Mouse (Mus musculus): ENCODE results near the gene Exoc4.

DNA sequence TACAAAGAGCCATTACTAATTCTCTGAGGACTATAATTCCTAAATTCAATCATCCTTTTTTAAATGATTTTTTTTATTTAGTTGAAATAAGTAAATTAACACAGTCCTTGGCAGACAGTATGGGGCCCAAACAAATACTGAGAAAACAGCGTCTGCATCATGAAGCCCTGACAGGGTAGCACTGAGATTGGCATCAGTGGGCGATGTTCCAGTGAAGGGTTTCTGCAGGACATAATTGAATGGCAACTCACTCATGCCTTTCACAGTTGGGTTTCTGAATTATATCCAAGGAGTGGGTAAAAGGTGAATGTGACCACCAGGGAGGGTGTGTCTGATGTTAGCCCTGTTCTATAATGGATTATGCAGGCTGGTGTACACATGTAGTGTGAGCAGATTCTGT is 674.7 kb downstream of the Exoc4 start:
- no peak for TF ChIP-seq POLR2A (IDR thresholded peaks at IDR 0.05; ENCODE audit: insufficient read length, low read depth)
- no peak for TF ChIP-seq MYOG (IDR thresholded peaks at IDR 0.05; ENCODE audit: control insufficient read depth in 1 of 3, insufficient read depth in 1 of 3, insufficient read length in 2 of 3, low read depth in 2 of 3)
- TF ChIP-seq MYOD1 (IDR thresholded peaks at IDR 0.05; ENCODE audit: control insufficient read depth in 1 of 3, insufficient read length in 2 of 3, low read depth in 2 of 3): no peak
